Mouse (Mus musculus) heart, postnatal 0 days (tissue): ENCODE data around the gene Dtnbp1.

Experiments used
- CTCF ChIP-seq: IDR thresholded peaks from 2 replicates; pipeline ENCODE4 v1.5.1; 2016; ENCODE audit warnings: antibody characterized with exemption, control low read depth, low read depth
- EP300 ChIP-seq: IDR thresholded peaks from 2 replicates; pipeline ENCODE4 v1.6.1; 2016; ENCODE audit warnings: antibody characterized with exemption, low read depth

DNA sequence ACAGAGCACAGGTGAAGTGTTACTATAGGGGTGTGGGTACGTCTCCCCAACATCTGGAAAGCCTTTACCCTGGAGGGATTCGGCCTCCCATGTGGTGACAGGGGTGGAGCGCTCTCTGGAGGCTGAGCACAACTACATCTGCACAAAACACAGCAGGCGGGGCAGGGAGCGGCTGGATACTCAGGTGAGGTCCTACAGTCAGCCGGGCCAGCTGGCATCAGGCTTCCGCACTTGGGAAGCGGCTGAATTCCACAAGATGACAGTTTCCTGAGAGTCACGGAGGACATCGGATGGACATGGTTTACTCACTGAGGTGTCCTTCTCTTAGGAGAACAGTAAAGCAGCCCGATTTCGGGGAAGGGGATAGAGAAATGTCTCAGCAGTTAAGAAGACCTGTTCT lies 2.7 kb downstream of the Dtnbp1 start:
- TF ChIP-seq CTCF (no peak), EP300 (no peak)
